ENCODE assay signal across 23 mouse cellular contexts in genomic region chr11:78746264-78746663, GRCm38 (mm10). TPM values are rescaled to one million over a fixed set of nuclear protein-coding genes. Genes with fewer than 3 reads are reported as not detected.
A peak's percentile ranks its signal among the peaks of the same experiment; 100 is the strongest.
DNase-seq lines count a peak whose midpoint lies in the region; ATAC-seq and TF ChIP-seq lines count a peak whose summit lies in the region.
"Had no signal": no experiment of that assay in that cellular context is flagged by ENCODE, and none has a peak within 500 bp of the region (broad histone marks: within the 10 kb centered on the region; RNA-seq: fewer than 3 reads in every experiment).

No protein-coding gene starts in this region.

- H3K27me3 ChIP-seq in heart, embryonic 13.5 days (replicated peaks), result no peaks in the 10 kb centered on the region
- H3K27me3 ChIP-seq in limb, embryonic 15.5 days, result no peaks in the 10 kb centered on the region
- H3K27me3 ChIP-seq in limb, embryonic 10.5 days (ENCODE audit: low read depth, poor library complexity, severe bottlenecking), result no peaks in the 10 kb centered on the region
- H3K27me3 ChIP-seq in CH12.LX (replicated peaks), result no peaks in the 10 kb centered on the region
- H3K27me3 ChIP-seq: embryonic facial prominence, embryonic 13.5 days; embryonic facial prominence, embryonic 15.5 days; forebrain, embryonic 12.5 days had no signal

- H3K9me3 ChIP-seq in heart, embryonic 13.5 days, result no peaks in the 10 kb centered on the region
- H3K9me3 ChIP-seq in limb, embryonic 15.5 days, result no peaks in the 10 kb centered on the region
- H3K9me3 ChIP-seq in limb, embryonic 10.5 days (replicated peaks), result no peaks in the 10 kb centered on the region
- H3K9me3 ChIP-seq in CH12.LX (replicated peaks; ENCODE audit: low read length), result no peaks in the 10 kb centered on the region
- H3K9me3 ChIP-seq: embryonic facial prominence, embryonic 13.5 days; embryonic facial prominence, embryonic 15.5 days; forebrain, embryonic 10.5 days; forebrain, embryonic 12.5 days had no signal

- no peak for TF ChIP-seq EP300 in CH12.LX (IDR thresholded peaks at IDR 0.05; ENCODE audit: low read length)

- peak overlapping the region; percentile 36; the same call in 1 of the 2 replicates for H3K27ac ChIP-seq in heart, embryonic 13.5 days (replicated peaks)
- H3K27ac ChIP-seq in layer of hippocampus, adult 2 months, result peak overlapping the region; percentile 14; the same call in 1 of the 2 replicates
- H3K27ac ChIP-seq in limb, embryonic 15.5 days, result peak overlapping the region; percentile 4; the same call in 1 of the 2 replicates
- no peak overlapping the region for H3K27ac ChIP-seq in limb, embryonic 10.5 days
- H3K27ac ChIP-seq in CH12.LX (ENCODE audit: insufficient read depth, low read depth), result no peak overlapping the region
- H3K27ac ChIP-seq: embryonic facial prominence, embryonic 13.5 days; embryonic facial prominence, embryonic 15.5 days; forebrain, embryonic 10.5 days; forebrain, embryonic 12.5 days had no signal

- no peak overlapping the region for H3K9ac ChIP-seq in heart, embryonic 13.5 days
- H3K9ac ChIP-seq in limb, embryonic 15.5 days, result no peak overlapping the region
- H3K9ac ChIP-seq in CH12.LX (ENCODE audit: insufficient read depth, low read depth), result no peak overlapping the region
- H3K9ac ChIP-seq: embryonic facial prominence, embryonic 13.5 days; embryonic facial prominence, embryonic 15.5 days; forebrain, embryonic 12.5 days had no signal

- TF ChIP-seq RAD21 in CH12.LX (IDR thresholded peaks at IDR 0.05; ENCODE audit: low read depth, low read length), result no peak

- peaks cover 23% of the 10 kb centered on the region for H3K4me1 ChIP-seq in heart, embryonic 13.5 days
- H3K4me1 ChIP-seq in limb, embryonic 15.5 days, result peaks cover 7% of the 10 kb centered on the region; the same call in 1 of the 2 replicates
- H3K4me1 ChIP-seq in limb, embryonic 10.5 days, result peaks cover 8% of the 10 kb centered on the region
- H3K4me1 ChIP-seq in CH12.LX (ENCODE audit: control insufficient read depth in 1 of 2, insufficient read depth in 2 of 2), result peaks cover 0 to 32% of the 10 kb centered on the region in 2 experiments; a peak in 3 of 4 replicates

- ATAC-seq in heart, embryonic 13.5 days (ENCODE audit: extremely low read depth, insufficient number of reproducible peaks, low FRiP score, low TSS enrichment), result no peak
- ATAC-seq in limb, embryonic 15.5 days (ENCODE audit: insufficient number of reproducible peaks, low FRiP score, low TSS enrichment, low read depth), result no peak
- ATAC-seq: CD4-positive, CD25-positive, alpha-beta regulatory T cell, adult 4 months; forebrain, embryonic 14.5 days; forebrain, embryonic 16.5 days had no signal

- in situ Hi-C loops in CH12.LX (cut with MboI; ENCODE audit: low pct_ligation_motif_present, low pct_unique_long_range_greater_than_20kb, low sequenced_read_pairs), result loop anchor here (5.0 kb wide), 1 partner anchor 39 kb away; no protein-coding TSS in a partner anchor

- no peak overlapping the region for H3K4me3 ChIP-seq in heart, embryonic 13.5 days
- H3K4me3 ChIP-seq in layer of hippocampus, adult 2 months, result no peak overlapping the region
- H3K4me3 ChIP-seq in limb, embryonic 15.5 days, result no peak overlapping the region
- H3K4me3 ChIP-seq in limb, embryonic 10.5 days, result no peak overlapping the region
- no peak overlapping the region for H3K4me3 ChIP-seq in CH12.LX (replicated peaks in 1 of 3; ENCODE audit: low read depth in 2 of 3, low read length in 2 of 3, poor library complexity in 1 of 3)
- H3K4me3 ChIP-seq: embryonic facial prominence, embryonic 13.5 days; embryonic facial prominence, embryonic 15.5 days; erythroblast, embryonic 14.5 days; forebrain, embryonic 10.5 days; forebrain, embryonic 12.5 days had no signal

- intact Hi-C loops in heart, postnatal 10 days (cut with DNase I), result no loop called here

- H3K36me3 ChIP-seq in heart, embryonic 13.5 days, result peaks cover 18% of the 10 kb centered on the region
- H3K36me3 ChIP-seq in limb, embryonic 15.5 days, result peaks cover 14% of the 10 kb centered on the region
- H3K36me3 ChIP-seq in limb, embryonic 10.5 days, result peaks cover 15% of the 10 kb centered on the region
- H3K36me3 ChIP-seq in CH12.LX (replicated peaks in 1 of 2; ENCODE audit: control insufficient read depth in 1 of 2, insufficient read depth in 1 of 2, low read length in 1 of 2), result peaks cover 12 to 42% of the 10 kb centered on the region in 2 experiments

- dilution Hi-C loops in CH12.LX (cut with MboI; ENCODE audit: extremely low pct_ligation_motif_present, extremely low pct_unique_long_range_greater_than_20kb, low sequenced_read_pairs), result no loop called here

- TF ChIP-seq CTCF in layer of hippocampus, adult 2 months (conservative IDR thresholded peaks at IDR 0.05), result no peak
- TF ChIP-seq CTCF in CH12.LX (conservative IDR thresholded peaks at IDR 0.05 in 1 of 2, IDR thresholded peaks at IDR 0.05 in 1 of 2; ENCODE audit: low read depth in 2 of 2, low read length in 2 of 2), result no peak

- no peak for DNase-seq in heart, postnatal 10 days
- DNase-seq in layer of hippocampus, adult 2 months (ENCODE audit: low spot score in 2 of 2), result no peak
- DNase-seq in layer of hippocampus, postnatal 10 days (ENCODE audit: low spot score in 2 of 2), result no peak
- no peak for DNase-seq in limb, embryonic 10.5 days (ENCODE audit: low spot score)
- peak; percentile 35 for DNase-seq in CH12.LX (ENCODE audit: extremely low read depth)
- no peak for DNase-seq in kidney, adult 8-10 months
- DNase-seq: adrenal gland, postnatal 25 days; B cell, adult 2 months; cerebellum, adult 11-12 months; cerebellum, adult 2 months; cerebellum, adult 9-10 months; cerebellum, postnatal 36 days; embryo, embryonic 11 days had no signal

- TF ChIP-seq POLR2A in CH12.LX (IDR thresholded peaks at IDR 0.05; ENCODE audit: low read depth, low read length), result no peak

- no peak overlapping the region for H3K4me2 ChIP-seq in heart, embryonic 13.5 days
- no peak overlapping the region for H3K4me2 ChIP-seq in limb, embryonic 15.5 days
- H3K4me2 ChIP-seq in CH12.LX (ENCODE audit: insufficient read depth, low read depth, poor library complexity, severe bottlenecking), result no peak overlapping the region
- H3K4me2 ChIP-seq: embryonic facial prominence, embryonic 13.5 days; embryonic facial prominence, embryonic 15.5 days; forebrain, embryonic 12.5 days had no signal

- WGBS in heart, embryonic 13.5 days, result 78% methylated on average over 7 of the region's 7 CpGs
- 82% methylated on average over 7 of the region's 7 CpGs for WGBS in limb, embryonic 15.5 days
- 91% methylated on average over 7 of the region's 7 CpGs for WGBS in limb, embryonic 10.5 days

- H3K79me2 ChIP-seq in CH12.LX (replicated peaks; ENCODE audit: control insufficient read depth, extremely low read depth, insufficient read depth, poor library complexity, severe bottlenecking), result peaks cover 5% of the 10 kb centered on the region

TF ChIP-seq in CH12.LX, 34 proteins besides CTCF, POLR2A, EP300 and RAD21:
- TF ChIP-seq TCF12 (IDR thresholded peaks at IDR 0.05; ENCODE audit: low read depth, low read length) (no peak), ETS1 (conservative IDR thresholded peaks at IDR 0.05; ENCODE audit: low read depth, low read length) (peak; percentile 26; the same call in 1 of the 2 replicates)
TF ChIP-seq in CH12.LX: peak in this region for 1.

RNA-seq across cellular contexts. Expression of gene Ccnq, which starts 5.3 kb away (rescaled TPM):
- polyA plus RNA-seq in heart, embryonic 13.5 days (2015; fragmentation: Nextera tagmentation; extraction: Ambion mirVana), result 26.3 and 28.8 TPM in 2 replicates
- total RNA-seq in heart, postnatal 10 days (2021), result 10 to 100 TPM; 18.0 to 18.4 TPM
- total RNA-seq in layer of hippocampus, adult 2 months (2021), result 10 to 100 TPM; 20.0 to 20.7 TPM
- 10 to 100 TPM; 16.2 to 19.4 TPM for total RNA-seq in layer of hippocampus, postnatal 10 days (2021)
- polyA plus RNA-seq in limb, embryonic 15.5 days (2015; fragmentation: Nextera tagmentation; extraction: Ambion mirVana), result 36.2 and 40.3 TPM in 2 replicates
- 36.4 and 37.2 TPM in 2 replicates for polyA plus RNA-seq in limb, embryonic 10.5 days (2016; fragmentation: Nextera tagmentation; extraction: Ambion mirVana)
- total RNA-seq in CH12.LX (2012; rRNA removed) (55.2 and 55.5 TPM in 2 replicates), CH12.LX (2014; rRNA removed) (56.9 and 63.5 TPM in 2 replicates)
- polyA plus RNA-seq in CH12.LX (2012; ENCODE audit: insufficient read length, low read depth), result 37.7 and 47.7 TPM in 2 replicates

RNA-seq across cellular contexts. Expression of gene Nlk, which starts 49.1 kb away (rescaled TPM):
- 11.4 and 11.5 TPM in 2 replicates for polyA plus RNA-seq in heart, embryonic 13.5 days (2015; fragmentation: Nextera tagmentation; extraction: Ambion mirVana)
- 10 to 100 TPM; 17.2 to 18.5 TPM for total RNA-seq in heart, postnatal 10 days (2021)
- 10 to 100 TPM; 39.3 to 43.0 TPM for total RNA-seq in layer of hippocampus, adult 2 months (2021)
- 10 to 100 TPM; 36.9 to 41.9 TPM for total RNA-seq in layer of hippocampus, postnatal 10 days (2021)
- polyA plus RNA-seq in limb, embryonic 15.5 days (2015; fragmentation: Nextera tagmentation; extraction: Ambion mirVana), result 8.6 and 9.5 TPM in 2 replicates
- polyA plus RNA-seq in limb, embryonic 10.5 days (2016; fragmentation: Nextera tagmentation; extraction: Ambion mirVana), result 11.4 and 11.7 TPM in 2 replicates
- total RNA-seq in CH12.LX (2012; rRNA removed) (14.8 and 17.1 TPM in 2 replicates), CH12.LX (2014; rRNA removed) (22.4 and 22.9 TPM in 2 replicates)
- 15.6 and 20.4 TPM in 2 replicates for polyA plus RNA-seq in CH12.LX (2012; ENCODE audit: insufficient read length, low read depth)

Comparison
In these comparisons a context has a peak if more than half of its experiments do, and no peak if none do; other contexts are left out.
1. H3K27ac ChIP-seq: peak in heart, embryonic 13.5 days (single experiment), layer of hippocampus, adult 2 months (single experiment) and limb, embryonic 15.5 days (single experiment); none in limb, embryonic 10.5 days (single experiment) and CH12.LX (single experiment).